ENCODE assay signal across 13 mouse cellular contexts in genomic region chr7:49162079-49162478, GRCm38 (mm10).
A peak's percentile ranks its signal among the peaks of the same experiment; 100 is the strongest.
DNase-seq lines count a peak whose midpoint lies in the region; ATAC-seq and TF ChIP-seq lines count a peak whose summit lies in the region.
"Had no signal": no experiment of that assay in that cellular context is flagged by ENCODE, and none has a peak within 500 bp of the region (broad histone marks: within the 10 kb centered on the region; RNA-seq: fewer than 3 reads in every experiment).

No protein-coding gene starts in this region.

- TF ChIP-seq CTCF in forebrain, postnatal 0 days (IDR thresholded peaks at IDR 0.05; ENCODE audit: low read depth): no peak
- no peak for TF ChIP-seq CTCF in lung, embryonic 14.5 days (IDR thresholded peaks at IDR 0.05; ENCODE audit: low read depth)

- peaks cover 29% of the 10 kb centered on the region for H3K4me1 ChIP-seq in forebrain, postnatal 0 days (ENCODE audit: insufficient read depth)
- peaks cover 5% of the 10 kb centered on the region; the same call in 1 of the 2 replicates for H3K4me1 ChIP-seq in forebrain, embryonic 11.5 days (replicated peaks; ENCODE audit: control insufficient read depth, insufficient read depth, low read length)
- H3K4me1 ChIP-seq in neural tube, embryonic 13.5 days (replicated peaks): peaks cover 62% of the 10 kb centered on the region
- H3K4me1 ChIP-seq in lung, embryonic 14.5 days (ENCODE audit: insufficient read depth): peaks cover 11% of the 10 kb centered on the region

- H3K4me2 ChIP-seq in forebrain, postnatal 0 days (ENCODE audit: low read depth): no peak overlapping the region
- H3K4me2 ChIP-seq in forebrain, embryonic 11.5 days (ENCODE audit: low read depth, low read length, severe bottlenecking): no peak overlapping the region
- no peak overlapping the region for H3K4me2 ChIP-seq in neural tube, embryonic 13.5 days
- H3K4me2 ChIP-seq in lung, embryonic 14.5 days: peak overlapping the region; percentile 14
- H3K4me2 ChIP-seq: embryonic facial prominence, embryonic 13.5 days had no signal

- WGBS in forebrain, postnatal 0 days: 23% methylated on average over 9 of the region's 9 CpGs
- WGBS in forebrain, embryonic 11.5 days: 50% methylated on average over 9 of the region's 9 CpGs
- WGBS in neural tube, embryonic 13.5 days: 44% methylated on average over 9 of the region's 9 CpGs
- WGBS in lung, embryonic 14.5 days: 9% methylated on average over 9 of the region's 9 CpGs

- no peak for DNase-seq in forebrain, postnatal 0 days
- DNase-seq in forebrain, embryonic 11.5 days (ENCODE audit: low spot score): no peak
- no peak for DNase-seq in neural tube, embryonic 10.5 days (ENCODE audit: extremely low spot score, low spot score)
- peak; percentile 70 for DNase-seq in lung, embryonic 14.5 days
- no peak for DNase-seq in thymus, postnatal 4 days
- no peak for DNase-seq in urinary bladder, postnatal 10 days (ENCODE audit: low spot score)
- DNase-seq: adrenal gland, postnatal 10 days; cerebellum, adult 8-10 months; kidney, adult 18-20 months; thymus, postnatal 14 days had no signal

- H3K9me3 ChIP-seq in forebrain, postnatal 0 days (ENCODE audit: low read length): no peaks in the 10 kb centered on the region
- no peaks in the 10 kb centered on the region for H3K9me3 ChIP-seq in forebrain, embryonic 11.5 days (ENCODE audit: control insufficient read depth, low read length)
- no peaks in the 10 kb centered on the region for H3K9me3 ChIP-seq in neural tube, embryonic 13.5 days
- H3K9me3 ChIP-seq in lung, embryonic 14.5 days (ENCODE audit: low read depth, low read length): no peaks in the 10 kb centered on the region
- H3K9me3 ChIP-seq: embryonic facial prominence, embryonic 13.5 days had no signal

- no peaks in the 10 kb centered on the region for H3K27me3 ChIP-seq in forebrain, postnatal 0 days (ENCODE audit: insufficient read depth, low read length)
- H3K27me3 ChIP-seq in forebrain, embryonic 11.5 days (ENCODE audit: control insufficient read depth, insufficient read depth, low read length): no peaks in the 10 kb centered on the region
- H3K27me3 ChIP-seq in neural tube, embryonic 13.5 days: no peaks in the 10 kb centered on the region
- H3K27me3 ChIP-seq in lung, embryonic 14.5 days (ENCODE audit: insufficient read depth, low read length): no peaks in the 10 kb centered on the region
- H3K27me3 ChIP-seq: embryonic facial prominence, embryonic 13.5 days had no signal

- H3K9ac ChIP-seq in forebrain, postnatal 0 days: no peak overlapping the region
- no peak overlapping the region for H3K9ac ChIP-seq in forebrain, embryonic 11.5 days (ENCODE audit: low read length)
- no peak overlapping the region for H3K9ac ChIP-seq in neural tube, embryonic 13.5 days
- no peak overlapping the region for H3K9ac ChIP-seq in lung, embryonic 14.5 days
- H3K9ac ChIP-seq: embryonic facial prominence, embryonic 13.5 days had no signal

- H3K4me3 ChIP-seq in forebrain, postnatal 0 days (ENCODE audit: low read depth, low read length): no peak overlapping the region
- no peak overlapping the region for H3K4me3 ChIP-seq in forebrain, embryonic 11.5 days (ENCODE audit: low read depth, low read length)
- no peak overlapping the region for H3K4me3 ChIP-seq in neural tube, embryonic 13.5 days
- H3K4me3 ChIP-seq in lung, embryonic 14.5 days (ENCODE audit: low read depth, low read length): no peak overlapping the region
- H3K4me3 ChIP-seq: embryonic facial prominence, embryonic 13.5 days had no signal

- no peaks in the 10 kb centered on the region for H3K36me3 ChIP-seq in forebrain, postnatal 0 days (ENCODE audit: insufficient read depth)
- no peaks in the 10 kb centered on the region for H3K36me3 ChIP-seq in forebrain, embryonic 11.5 days (ENCODE audit: control insufficient read depth, insufficient read depth, low read length)
- no peaks in the 10 kb centered on the region for H3K36me3 ChIP-seq in neural tube, embryonic 13.5 days
- H3K36me3 ChIP-seq in lung, embryonic 14.5 days (ENCODE audit: insufficient read depth): no peaks in the 10 kb centered on the region
- H3K36me3 ChIP-seq: embryonic facial prominence, embryonic 13.5 days had no signal

- H3K27ac ChIP-seq in forebrain, postnatal 0 days (ENCODE audit: low read depth, low read length): 0 out of 2 replicates have a peak overlapping the region, but pooled peaks have one; percentile 29
- H3K27ac ChIP-seq in forebrain, embryonic 11.5 days (ENCODE audit: low read depth, low read length): no peak overlapping the region
- H3K27ac ChIP-seq in neural tube, embryonic 13.5 days (replicated peaks): peak overlapping the region; percentile 38; the same call in 1 of the 2 replicates
- H3K27ac ChIP-seq in lung, embryonic 14.5 days (ENCODE audit: low read depth): peak overlapping the region; percentile 59; the same call in 1 of the 2 replicates
- H3K27ac ChIP-seq: embryonic facial prominence, embryonic 13.5 days had no signal

- no peak for ATAC-seq in forebrain, postnatal 0 days
- no peak for ATAC-seq in forebrain, embryonic 11.5 days (replicated peaks; ENCODE audit: low FRiP score)
- ATAC-seq in neural tube, embryonic 13.5 days (ENCODE audit: low read depth): no peak
- ATAC-seq in lung, embryonic 14.5 days (ENCODE audit: insufficient read depth): peak; percentile 31; the same call in 1 of the 2 replicates
- ATAC-seq in activated CD4-positive, CD25-positive, alpha-beta regulatory T cell, adult 4 months: no peak
